Mouse (Mus musculus): Measurements from ENCODE around the gene Rfx5. TPM values are rescaled to one million over a fixed set of nuclear protein-coding genes. Genes with fewer than 3 reads are reported as not detected.
"Not testable (repeated sequence)": the region's sequence is repeated elsewhere in the genome, so short reads cannot be mapped to it uniquely, and the experiment has no call there.

Gene Rfx5
- polyA plus RNA-seq (2014; fragmentation: Nextera tagmentation; extraction: Ambion mirVana): 7.1 and 7.2 TPM in 2 replicates

- Histone ChIP-seq H3K9me3 (ENCODE audit: control insufficient read depth, low read length) (no peaks in the 10 kb centered on the region), H3K4me3 (ENCODE audit: low read depth, low read length) (peak within 1 kb of the TSS; percentile 65), H3K27ac (ENCODE audit: low read depth, low read length) (peak within 1 kb of the TSS; percentile 87), H3K4me2 (ENCODE audit: low read depth) (peak within 1 kb of the TSS; percentile 60), H3K27me3 (ENCODE audit: control insufficient read depth, insufficient read depth, low read length) (no peaks in the 10 kb centered on the region), H3K4me1 (ENCODE audit: control insufficient read depth, insufficient read depth, low read length) (peaks cover 6% of the 10 kb centered on the region; the same call in 1 of the 2 replicates), H3K9ac (ENCODE audit: low read length) (peak within 1 kb of the TSS; percentile 74), H3K36me3 (ENCODE audit: control insufficient read depth, insufficient read depth, low read length) (peaks cover 2% of the 10 kb centered on the region; the same call in 1 of the 2 replicates)
- WGBS: under 1% methylated on average over 50 of the region's 50 CpGs
- peak; percentile 89 for DNase-seq (ENCODE audit: low spot score)
- peak; percentile 96 for ATAC-seq (ENCODE audit: insufficient read depth, low FRiP score, low TSS enrichment)
Observed at GRCm38 (mm10) chr3:94953764-94954616, at the start of gene Rfx5. TSS of gene Rfx5 (plus strand) at chr3:94954075.

- WGBS: 66% methylated on average over 3 of the region's 3 CpGs
Observed at GRCm38 (mm10) chr3:94904759-94905158, 49.1 kb upstream of the Rfx5 start.

GRCm38 (mm10) chr3:94906482-94906881 lies 47.4 kb upstream of the Rfx5 start:
- Histone ChIP-seq H3K4me2 (ENCODE audit: low read depth) (no peak overlapping the region), H3K4me3 (ENCODE audit: low read depth, low read length) (no peak overlapping the region), H3K4me1 (ENCODE audit: control insufficient read depth, insufficient read depth, low read length) (no peaks in the 10 kb centered on the region), H3K36me3 (ENCODE audit: control insufficient read depth, insufficient read depth, low read length) (no peaks in the 10 kb centered on the region), H3K9me3 (ENCODE audit: control insufficient read depth, low read length) (no peaks in the 10 kb centered on the region), H3K27me3 (ENCODE audit: control insufficient read depth, insufficient read depth, low read length) (no peaks in the 10 kb centered on the region), H3K9ac (ENCODE audit: low read length) (no peak overlapping the region), H3K27ac (ENCODE audit: low read depth, low read length) (no peak overlapping the region)
- no peak for DNase-seq (ENCODE audit: low spot score)
- WGBS: 78% methylated on average over 1 of the region's 1 CpGs
- ATAC-seq (ENCODE audit: insufficient read depth, low FRiP score, low TSS enrichment): no peak

More at GRCm38 (mm10) chr3:94904759-94905158, 49.1 kb upstream of the Rfx5 start:
- not testable (repeated sequence) for H3K4me3 ChIP-seq (ENCODE audit: low read depth, low read length); ATAC-seq (ENCODE audit: insufficient read depth, low FRiP score, low TSS enrichment); H3K4me2 ChIP-seq (ENCODE audit: low read depth); H3K27me3 ChIP-seq (ENCODE audit: control insufficient read depth, insufficient read depth, low read length); H3K27ac ChIP-seq (ENCODE audit: low read depth, low read length); H3K9ac ChIP-seq (ENCODE audit: low read length); H3K36me3 ChIP-seq (ENCODE audit: control insufficient read depth, insufficient read depth, low read length); DNase-seq (ENCODE audit: low spot score); H3K4me1 ChIP-seq (ENCODE audit: control insufficient read depth, insufficient read depth, low read length); H3K9me3 ChIP-seq (ENCODE audit: control insufficient read depth, low read length)

- Histone ChIP-seq H3K27me3 (ENCODE audit: control insufficient read depth, insufficient read depth, low read length) (no peaks in the 10 kb centered on the region), H3K9me3 (ENCODE audit: control insufficient read depth, low read length) (no peaks in the 10 kb centered on the region), H3K4me3 (ENCODE audit: low read depth, low read length) (no peak overlapping the region), H3K4me1 (ENCODE audit: control insufficient read depth, insufficient read depth, low read length) (no peaks in the 10 kb centered on the region), H3K27ac (ENCODE audit: low read depth, low read length) (no peak overlapping the region), H3K36me3 (ENCODE audit: control insufficient read depth, insufficient read depth, low read length) (no peaks in the 10 kb centered on the region; the same call in 1 of the 2 replicates), H3K4me2 (ENCODE audit: low read depth) (no peak overlapping the region), H3K9ac (ENCODE audit: low read length) (no peak overlapping the region)
- DNase-seq (ENCODE audit: low spot score) (no peak), ATAC-seq (ENCODE audit: insufficient read depth, low FRiP score, low TSS enrichment) (no peak)
- WGBS: 80% methylated on average over 2 of the region's 2 CpGs
Observed at GRCm38 (mm10) chr3:94911050-94911693, 42.7 kb upstream of the Rfx5 start.

GRCm38 (mm10) chr3:94913801-94914200 lies 40.1 kb upstream of the Rfx5 start:
- H3K9me3 ChIP-seq (ENCODE audit: control insufficient read depth, low read length): no peaks in the 10 kb centered on the region
- H3K9ac ChIP-seq (ENCODE audit: low read length): no peak overlapping the region
- H3K36me3 ChIP-seq (ENCODE audit: control insufficient read depth, insufficient read depth, low read length): no peaks in the 10 kb centered on the region; the same call in 1 of the 2 replicates
- H3K27me3 ChIP-seq (ENCODE audit: control insufficient read depth, insufficient read depth, low read length): no peaks in the 10 kb centered on the region
- H3K4me2 ChIP-seq (ENCODE audit: low read depth): no peak overlapping the region
- DNase-seq (ENCODE audit: low spot score) (no peak), ATAC-seq (ENCODE audit: insufficient read depth, low FRiP score, low TSS enrichment) (no peak)
- H3K4me3 ChIP-seq (ENCODE audit: low read depth, low read length): no peak overlapping the region
- WGBS: 64% methylated on average over 5 of the region's 5 CpGs
- H3K27ac ChIP-seq (ENCODE audit: low read depth, low read length): no peak overlapping the region
- H3K4me1 ChIP-seq (ENCODE audit: control insufficient read depth, insufficient read depth, low read length): no peaks in the 10 kb centered on the region

GRCm38 (mm10) chr3:94915903-94916741 lies 37.8 kb upstream of the Rfx5 start:
- no peak overlapping the region for H3K4me2 ChIP-seq (ENCODE audit: low read depth)
- 93% methylated on average over 7 of the region's 7 CpGs for WGBS
- H3K9me3 ChIP-seq (ENCODE audit: control insufficient read depth, low read length): no peaks in the 10 kb centered on the region
- H3K27ac ChIP-seq (ENCODE audit: low read depth, low read length): no peak overlapping the region
- no peak overlapping the region for H3K9ac ChIP-seq (ENCODE audit: low read length)
- no peaks in the 10 kb centered on the region for H3K27me3 ChIP-seq (ENCODE audit: control insufficient read depth, insufficient read depth, low read length)
- ATAC-seq (ENCODE audit: insufficient read depth, low FRiP score, low TSS enrichment): no peak
- H3K4me3 ChIP-seq (ENCODE audit: low read depth, low read length): no peak overlapping the region
- DNase-seq (ENCODE audit: low spot score): no peak
- H3K4me1 ChIP-seq (ENCODE audit: control insufficient read depth, insufficient read depth, low read length): no peaks in the 10 kb centered on the region
- H3K36me3 ChIP-seq (ENCODE audit: control insufficient read depth, insufficient read depth, low read length): no peaks in the 10 kb centered on the region; the same call in 1 of the 2 replicates

- no peak for ATAC-seq (ENCODE audit: insufficient read depth, low FRiP score, low TSS enrichment)
- no peak for DNase-seq (ENCODE audit: low spot score)
- H3K27ac ChIP-seq (ENCODE audit: low read depth, low read length): no peak overlapping the region
- WGBS: 73% methylated on average over 14 of the region's 14 CpGs
- no peak overlapping the region for H3K9ac ChIP-seq (ENCODE audit: low read length)
- H3K4me3 ChIP-seq (ENCODE audit: low read depth, low read length): no peak overlapping the region
- no peaks in the 10 kb centered on the region for H3K27me3 ChIP-seq (ENCODE audit: control insufficient read depth, insufficient read depth, low read length)
- no peak overlapping the region for H3K4me2 ChIP-seq (ENCODE audit: low read depth)
- H3K36me3 ChIP-seq (ENCODE audit: control insufficient read depth, insufficient read depth, low read length): no peaks in the 10 kb centered on the region; the same call in 1 of the 2 replicates
- no peaks in the 10 kb centered on the region for H3K9me3 ChIP-seq (ENCODE audit: control insufficient read depth, low read length)
- no peaks in the 10 kb centered on the region for H3K4me1 ChIP-seq (ENCODE audit: control insufficient read depth, insufficient read depth, low read length)
Observed at GRCm38 (mm10) chr3:94917816-94918361, 36.0 kb upstream of the Rfx5 start.

- no peak overlapping the region for H3K4me3 ChIP-seq (ENCODE audit: low read depth, low read length)
- H3K27ac ChIP-seq (ENCODE audit: low read depth, low read length): no peak overlapping the region
- H3K36me3 ChIP-seq (ENCODE audit: control insufficient read depth, insufficient read depth, low read length): no peaks in the 10 kb centered on the region; the same call in 1 of the 2 replicates
- ATAC-seq (ENCODE audit: insufficient read depth, low FRiP score, low TSS enrichment) (no peak), DNase-seq (ENCODE audit: low spot score) (no peak)
- H3K4me1 ChIP-seq (ENCODE audit: control insufficient read depth, insufficient read depth, low read length): no peaks in the 10 kb centered on the region
- H3K27me3 ChIP-seq (ENCODE audit: control insufficient read depth, insufficient read depth, low read length): no peaks in the 10 kb centered on the region
- H3K9ac ChIP-seq (ENCODE audit: low read length): no peak overlapping the region
- no peak overlapping the region for H3K4me2 ChIP-seq (ENCODE audit: low read depth)
- WGBS: 50% methylated on average over 4 of the region's 4 CpGs
- no peaks in the 10 kb centered on the region for H3K9me3 ChIP-seq (ENCODE audit: control insufficient read depth, low read length)
Observed at GRCm38 (mm10) chr3:94918845-94919244, 35.0 kb upstream of the Rfx5 start.

Measured in neural tube, embryonic 11.5 days (tissue).